Mouse (Mus musculus): Measurements from ENCODE around the gene Tbc1d22a. TPM values are rescaled to one million over a fixed set of nuclear protein-coding genes. Genes with fewer than 3 reads are reported as not detected.

Tbc1d22a gene
- total and polyA plus RNA-seq, 3 experiments, result 15.1 to 21.1 TPM; not detected in 1

DNA sequence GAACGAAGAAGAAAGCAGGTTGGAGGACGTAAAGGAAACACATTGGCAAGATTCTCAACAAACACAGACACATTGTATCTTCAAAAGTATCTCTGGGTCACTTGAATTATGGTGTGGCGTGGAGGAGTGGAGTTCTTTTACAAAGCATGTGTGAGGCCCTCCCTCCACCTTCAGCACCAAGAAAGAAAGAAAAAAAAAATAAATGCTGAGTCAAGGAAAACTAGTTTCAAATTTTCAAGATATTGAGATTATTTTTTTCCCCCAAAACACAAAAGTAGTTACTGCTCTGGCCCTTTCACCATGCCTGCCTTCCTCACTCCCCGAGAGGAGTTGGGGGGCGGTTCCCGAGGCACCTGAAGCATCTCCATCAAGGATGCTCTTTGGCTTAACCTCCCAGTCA, 35.7 kb upstream of the Tbc1d22a start:
- H3K27me3 ChIP-seq (ENCODE audit: control insufficient read depth in 1 of 2, insufficient read depth in 2 of 2, low read length in 2 of 2), result no peaks in the 10 kb centered on the region
- H3K79me2 ChIP-seq (ENCODE audit: control insufficient read depth, insufficient read depth, low read length, poor library complexity), result no peaks in the 10 kb centered on the region
- H3K27ac ChIP-seq (ENCODE audit: control insufficient read depth, low read depth, low read length), result no peak overlapping the region
- H3K4me3 ChIP-seq (ENCODE audit: control insufficient read depth in 1 of 2, insufficient read depth in 1 of 2, low read depth in 2 of 2, low read length in 2 of 2), result no peak overlapping the region
- H3K9ac ChIP-seq (ENCODE audit: control insufficient read depth, low read depth, low read length, poor library complexity, severe bottlenecking), result no peak overlapping the region
- TF ChIP-seq MAZ (IDR thresholded peaks at IDR 0.05; ENCODE audit: low read depth, low read length) (no peak), MAFK (IDR thresholded peaks at IDR 0.05; ENCODE audit: borderline replicate concordance, low read depth, low read length) (0 out of 2 replicates have a peak, but pooled peaks have one; percentile 14), USF1 (IDR thresholded peaks at IDR 0.05; ENCODE audit: low read depth, low read length) (no peak), ELF1 (IDR thresholded peaks at IDR 0.05; ENCODE audit: low read depth, low read length) (no peak)
- H3K9me3 ChIP-seq (replicated peaks; ENCODE audit: insufficient read depth, low read length), result no peaks in the 10 kb centered on the region
- H3K4me1 ChIP-seq (ENCODE audit: control insufficient read depth in 1 of 2, insufficient read depth in 2 of 2, low read length in 2 of 2), result peaks cover 11 to 25% of the 10 kb centered on the region in 2 experiments
- no peak for DNase-seq (ENCODE audit: low read depth, low spot score)
- H3K36me3 ChIP-seq (ENCODE audit: control insufficient read depth in 1 of 2, insufficient read depth in 2 of 2, low read length in 2 of 2), result peaks cover 0 to 17% of the 10 kb centered on the region in 2 experiments; a peak in 2 of 4 replicates

DNA sequence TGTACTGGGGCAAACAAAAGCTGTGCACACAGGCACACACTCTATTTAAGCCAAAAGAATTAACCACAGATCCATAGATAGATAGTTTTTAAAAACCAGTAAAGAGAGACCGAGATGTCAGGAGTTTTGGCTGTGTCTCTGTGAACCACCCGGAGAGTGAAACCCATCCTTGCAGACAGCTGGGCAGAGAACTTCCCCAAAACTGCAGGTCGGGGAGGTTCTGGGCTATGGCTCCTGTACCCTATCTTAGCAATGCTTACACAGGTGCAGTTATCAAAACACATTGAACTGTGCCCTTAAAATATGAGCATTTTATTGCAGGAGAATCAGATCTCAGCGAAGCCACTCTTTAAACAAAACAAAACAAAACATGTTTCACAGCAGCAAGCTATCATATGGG, 33.8 kb upstream of the Tbc1d22a start:
- Histone ChIP-seq H3K9ac (ENCODE audit: control insufficient read depth, low read depth, low read length, poor library complexity, severe bottlenecking) (no peak overlapping the region), H3K36me3 (ENCODE audit: control insufficient read depth in 1 of 2, insufficient read depth in 2 of 2, low read length in 2 of 2) (peaks cover 0 to 17% of the 10 kb centered on the region in 2 experiments; a peak in 2 of 4 replicates), H3K4me3 (ENCODE audit: control insufficient read depth in 1 of 2, insufficient read depth in 1 of 2, low read depth in 2 of 2, low read length in 2 of 2) (no peak overlapping the region), H3K4me1 (ENCODE audit: control insufficient read depth in 1 of 2, insufficient read depth in 2 of 2, low read length in 2 of 2) (peaks cover 11 to 32% of the 10 kb centered on the region in 2 experiments), H3K9me3 (replicated peaks; ENCODE audit: insufficient read depth, low read length) (no peaks in the 10 kb centered on the region), H3K79me2 (ENCODE audit: control insufficient read depth, insufficient read depth, low read length, poor library complexity) (peaks cover 2% of the 10 kb centered on the region; the same call in 1 of the 2 replicates), H3K27ac (ENCODE audit: control insufficient read depth, low read depth, low read length) (peak overlapping the region; percentile 20; the same call in 1 of the 2 replicates), H3K27me3 (ENCODE audit: control insufficient read depth in 1 of 2, insufficient read depth in 2 of 2, low read length in 2 of 2) (peaks cover 0 to under 1% of the 10 kb centered on the region in 2 experiments; a peak in 1 of 4 replicates)
- DNase-seq (ENCODE audit: low read depth, low spot score), result peak; percentile 79
- TF ChIP-seq TAL1 (IDR thresholded peaks at IDR 0.05; ENCODE audit: low read length), result 0 out of 2 replicates have a peak, but pooled peaks have one; percentile 42
- no peak for TF ChIP-seq ELF1 (IDR thresholded peaks at IDR 0.05; ENCODE audit: low read depth, low read length)
- peak; percentile 53 to 69; a peak in 3 of 4 replicates for TF ChIP-seq EP300 (IDR thresholded peaks at IDR 0.05; ENCODE audit: low read depth in 1 of 2, low read length in 2 of 2)
- TF ChIP-seq MXI1 (IDR thresholded peaks at IDR 0.05; ENCODE audit: low read depth, low read length), result 0 out of 2 replicates have a peak, but pooled peaks have one; percentile 41
- no peak for TF ChIP-seq MYB (IDR thresholded peaks at IDR 0.05; ENCODE audit: low read depth, low read length)
- no peak for TF ChIP-seq UBTF (IDR thresholded peaks at IDR 0.05; ENCODE audit: borderline replicate concordance, insufficient read depth, low read depth, low read length)
- no peak for TF ChIP-seq USF1 (IDR thresholded peaks at IDR 0.05; ENCODE audit: low read depth, low read length)
- TF ChIP-seq ZMIZ1 (IDR thresholded peaks at IDR 0.05; ENCODE audit: low read depth, low read length), result no peak
- TF ChIP-seq GABPA (IDR thresholded peaks at IDR 0.05; ENCODE audit: low read depth, low read length), result no peak
- TF ChIP-seq ETS1 (IDR thresholded peaks at IDR 0.05; ENCODE audit: low read depth, low read length), result peak; percentile 81
- no peak for TF ChIP-seq ZKSCAN1 (IDR thresholded peaks at IDR 0.05; ENCODE audit: low read depth, low read length)
- TF ChIP-seq USF2 (IDR thresholded peaks at IDR 0.05; ENCODE audit: borderline replicate concordance in 1 of 2, insufficient read depth in 1 of 2, low read depth in 1 of 2, low read length in 2 of 2), result no peak
- TF ChIP-seq POLR2AphosphoS5 (IDR thresholded peaks at IDR 0.05; ENCODE audit: borderline replicate concordance, low read depth, low read length), result no peak
- TF ChIP-seq ZC3H11A (IDR thresholded peaks at IDR 0.05; ENCODE audit: low read depth, low read length), result peak; percentile 12; the same call in 1 of the 2 replicates
- TF ChIP-seq RCOR1 (IDR thresholded peaks at IDR 0.05; ENCODE audit: low read depth, low read length), result peak; percentile 53
- no peak for TF ChIP-seq MEF2A (IDR thresholded peaks at IDR 0.05; ENCODE audit: extremely low read depth, insufficient replicate concordance, low read depth, low read length, poor library complexity, severe bottlenecking)
- TF ChIP-seq BHLHE40 (IDR thresholded peaks at IDR 0.05; ENCODE audit: borderline replicate concordance, low read depth, low read length), result no peak; the same call in 1 of the 2 replicates
- no peak for TF ChIP-seq RAD21 (IDR thresholded peaks at IDR 0.05; ENCODE audit: low read depth, low read length)
- TF ChIP-seq MYC (IDR thresholded peaks at IDR 0.05; ENCODE audit: low read depth, low read length), result no peak
- TF ChIP-seq MAFK (IDR thresholded peaks at IDR 0.05; ENCODE audit: borderline replicate concordance, low read depth, low read length), result no peak
- TF ChIP-seq SIN3A (IDR thresholded peaks at IDR 0.05; ENCODE audit: low read length), result no peak; the same call in 1 of the 2 replicates
- TF ChIP-seq TBP (IDR thresholded peaks at IDR 0.05; ENCODE audit: low read depth, low read length), result 0 out of 2 replicates have a peak, but pooled peaks have one; percentile 9
- TF ChIP-seq GATA1 (IDR thresholded peaks at IDR 0.05; ENCODE audit: low read depth, low read length), result peak; percentile 44
- no peak for TF ChIP-seq JUND (IDR thresholded peaks at IDR 0.05; ENCODE audit: low read depth, low read length)
- no peak for TF ChIP-seq KAT2A (conservative IDR thresholded peaks at IDR 0.05; ENCODE audit: low read depth, low read length)
- peak; percentile 40; the same call in 1 of the 2 replicates for TF ChIP-seq MAX (IDR thresholded peaks at IDR 0.05; ENCODE audit: low read length)
- no peak for TF ChIP-seq CHD1 (IDR thresholded peaks at IDR 0.05; ENCODE audit: low read depth, low read length)
- no peak for TF ChIP-seq HCFC1 (IDR thresholded peaks at IDR 0.05; ENCODE audit: low read depth, low read length)
- TF ChIP-seq CHD2 (IDR thresholded peaks at IDR 0.05; ENCODE audit: low read length), result no peak

Measured in MEL (cell line).